Mouse (Mus musculus) liver, adult 2 months (tissue): ENCODE results near the gene Immp1l.

Experiments
- CTCF ChIP-seq: fragments of 200-500 bp; IDR thresholded peaks from 2 replicates; pipeline ENCODE4 v1.5.1; 2011; ENCODE audit warnings: low read depth, low read length, control low read depth
- POLR2A ChIP-seq: fragments of 200-500 bp; IDR thresholded peaks from 2 replicates; pipeline ENCODE4 v1.6.1; 2011; ENCODE audit warnings: low read length, control low read depth; ENCODE audit not compliant: insufficient read depth; ENCODE audit errors: extremely low read depth

GRCm38 (mm10) chr2:106002835-106003739 is 98.6 kb downstream of the Immp1l start, which contains the start of gene Dnajc24:
- TF ChIP-seq CTCF = 0 out of 2 replicates have a peak, but pooled peaks have one; percentile 7
- TF ChIP-seq POLR2A = peak; percentile 57
